ENCODE assay signal across 24 mouse cellular contexts in genomic region chr7:90355995-90356394, GRCm38 (mm10).
"Had no signal": no experiment of that assay in that cellular context is flagged by ENCODE, and none has a peak within 500 bp of the region (broad histone marks: within the 10 kb centered on the region; RNA-seq: fewer than 3 reads in every experiment).

No protein-coding gene starts in this region.

- H3K36me3 ChIP-seq: heart, embryonic 10.5 days; heart, embryonic 12.5 days; hindbrain, embryonic 10.5 days; hindbrain, embryonic 12.5 days; kidney, embryonic 15.5 days; limb, embryonic 13.5 days; limb, embryonic 15.5 days; liver, embryonic 12.5 days had no signal

- H3K4me1 ChIP-seq: hindbrain, embryonic 10.5 days; hindbrain, embryonic 12.5 days; liver, embryonic 12.5 days had no signal

- H3K27ac ChIP-seq: heart, adult 2 months; heart, embryonic 10.5 days; hindbrain, embryonic 10.5 days; hindbrain, embryonic 12.5 days; hindbrain, embryonic 14.5 days; kidney, embryonic 15.5 days; kidney, postnatal 0 days; limb, embryonic 13.5 days; limb, embryonic 15.5 days; liver, embryonic 12.5 days; liver, embryonic 14.5 days had no signal

- H3K4me3 ChIP-seq: heart, adult 2 months; heart, embryonic 10.5 days; heart, embryonic 12.5 days; hindbrain, embryonic 10.5 days; hindbrain, embryonic 12.5 days; kidney, embryonic 15.5 days; limb, embryonic 13.5 days; limb, embryonic 15.5 days; liver, embryonic 12.5 days had no signal

- H3K4me2 ChIP-seq: heart, embryonic 12.5 days; hindbrain, embryonic 12.5 days; hindbrain, embryonic 14.5 days; kidney, embryonic 15.5 days; limb, embryonic 13.5 days; limb, embryonic 15.5 days; liver, embryonic 12.5 days had no signal

- H3K27me3 ChIP-seq: heart, embryonic 12.5 days; hindbrain, embryonic 12.5 days; kidney, embryonic 15.5 days; limb, embryonic 15.5 days; liver, embryonic 12.5 days had no signal

- DNase-seq: gastrocnemius, postnatal 14 days; gastrocnemius, postnatal 36 days; heart, adult 2 months; heart, postnatal 10 days; heart, postnatal 4 days; kidney, adult 11 months; kidney, adult 2 months; kidney, adult 9 months; kidney, postnatal 14 days; kidney, postnatal 36 days; layer of hippocampus, adult 9-11 months; layer of hippocampus, postnatal 36 days; left cerebral cortex, postnatal 4 days had no signal
